Mouse (Mus musculus) stomach, embryonic 14.5 days (tissue): Measurements from ENCODE around the gene Zfp704. TPM values are rescaled to one million over a fixed set of nuclear protein-coding genes. Genes with fewer than 3 reads are reported as not detected.

Experiments used
- ATAC-seq: fragments of 200-750 bp; cut with Nextera tagmentation; 2 replicates; pipeline ENCODE4 v1.8.0; 2017; ENCODE audit warnings: low read depth, moderate TSS enrichment; ENCODE audit not compliant: insufficient number of reproducible peaks, insufficient read depth, low FRiP score
- H3K27ac ChIP-seq: fragments of 300-500 bp; sonication (generic); 2 replicates; pipeline ENCODE4 v1.5.1; 2014; ENCODE audit warnings: mild to moderate bottlenecking, low read length, moderate library complexity, mixed read lengths
- H3K27me3 ChIP-seq: fragments of 300-500 bp; sonication (generic); 2 replicates; pipeline ENCODE4 v1.6.1; 2014; ENCODE audit warnings: low read length, control low read depth, mixed read lengths; ENCODE audit not compliant: control insufficient read depth, insufficient read depth
- H3K36me3 ChIP-seq: fragments of 300-500 bp; sonication (generic); 2 replicates; pipeline ENCODE4 v1.6.1; 2014; ENCODE audit warnings: mild to moderate bottlenecking, control low read depth, low read length, moderate library complexity, mixed read lengths; ENCODE audit not compliant: control insufficient read depth, insufficient read depth
- H3K4me1 ChIP-seq: fragments of 300-500 bp; sonication (generic); 2 replicates; pipeline ENCODE4 v1.6.1; 2014; ENCODE audit warnings: low read length, control low read depth, mixed read lengths; ENCODE audit not compliant: control insufficient read depth, insufficient read depth
- H3K4me2 ChIP-seq: fragments of 300-500 bp; sonication (generic); replicated peaks from 2 replicates; pipeline ENCODE4 v1.6.1; 2014; ENCODE audit warnings: low read depth, low read length, control low read depth
- H3K4me3 ChIP-seq: fragments of 300-500 bp; sonication (generic); 2 replicates; pipeline ENCODE4 v1.5.1; 2014; ENCODE audit warnings: low read depth, low read length, control low read depth
- H3K9ac ChIP-seq: fragments of 300-500 bp; sonication (generic); replicated peaks from 2 replicates; pipeline ENCODE4 v1.6.1; 2014; ENCODE audit warnings: low read depth, mild to moderate bottlenecking, control low read depth, low read length, moderate library complexity, mixed read lengths
- H3K9me3 ChIP-seq: fragments of 300-500 bp; sonication (generic); 2 replicates; pipeline ENCODE4 v1.6.1; 2016; ENCODE audit warnings: low read depth, low read length, control low read depth; ENCODE audit not compliant: control insufficient read depth
- WGBS: fragments of 180-500 bp; shearing (Covaris S2); extraction: QIAGEN DNeasy Blood & Tissue Kit; methylation state at CpG from one replicate; pipeline ENCODE4 v1.1.7; 2014; 5-methylcytosine and 5-hydroxymethylcytosine counted together
- polyA plus RNA-seq: library from polyadenylated mRNA; unstranded; fragments of >200 nt; fragmentation: Nextera tagmentation; extraction: Ambion mirVana; gene quantifications from 2 replicates; pipeline ENCODE4 v1.2.1, GENCODE M21; 2014

Gene Zfp704
- polyA plus RNA-seq, 1 experiment from 2014 or later = 16.3 TPM

DNA sequence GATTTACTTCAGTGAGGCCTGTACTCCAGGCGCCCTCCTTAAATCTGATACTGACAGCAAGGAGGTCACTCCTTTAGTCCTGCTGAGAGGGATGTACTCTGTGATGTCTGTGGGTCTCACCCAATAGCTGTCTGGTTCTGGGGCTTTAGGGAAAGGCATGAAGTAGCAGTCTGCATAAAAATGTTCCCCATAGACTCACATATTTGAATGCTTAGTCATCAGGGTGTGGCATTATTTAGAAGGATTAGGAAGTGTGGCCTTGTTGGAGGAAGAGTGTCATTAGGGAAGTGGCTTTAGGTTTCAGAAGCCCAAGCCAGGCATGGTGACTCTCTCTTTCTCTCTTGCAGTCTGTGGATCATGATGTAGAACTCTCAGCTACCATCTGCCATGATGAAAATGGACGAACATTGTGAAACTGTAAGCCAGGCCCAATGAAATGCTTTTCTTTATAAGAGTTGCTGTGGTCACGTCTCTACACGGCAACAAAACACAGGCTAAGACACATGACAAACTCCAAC lies 118.1 kb downstream of the Zfp704 start:
- H3K4me1 ChIP-seq = no peaks in the 10 kb centered on the region
- H3K9ac ChIP-seq = no peak overlapping the region
- no peak overlapping the region for H3K4me3 ChIP-seq
- no peaks in the 10 kb centered on the region for H3K36me3 ChIP-seq
- no peak overlapping the region for H3K27ac ChIP-seq
- WGBS = 81% methylated on average over 4 of the region's 4 CpGs
- H3K27me3 ChIP-seq = no peaks in the 10 kb centered on the region
- no peak for ATAC-seq
- H3K9me3 ChIP-seq = no peaks in the 10 kb centered on the region
- H3K4me2 ChIP-seq = no peak overlapping the region

DNA sequence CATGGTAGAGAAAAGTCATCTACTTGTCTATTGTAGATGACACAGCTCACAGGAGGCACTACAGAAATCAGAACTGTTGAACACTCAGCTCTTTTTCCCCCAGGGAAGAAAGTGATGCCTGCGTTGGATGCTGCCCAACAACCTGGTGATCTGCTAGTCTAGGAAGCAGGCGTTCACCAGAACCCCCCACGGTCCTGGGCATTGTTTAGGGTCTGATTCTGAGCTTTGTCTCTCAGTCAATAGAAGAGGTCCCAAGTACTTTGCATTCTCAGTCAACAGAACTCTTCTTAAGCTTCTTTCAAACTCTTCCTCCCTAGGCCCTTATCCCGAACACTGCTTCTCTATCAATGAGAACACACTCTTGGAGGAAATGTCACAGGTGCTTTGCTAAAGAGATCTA lies 122.2 kb downstream of the Zfp704 start:
- no peak for ATAC-seq

GRCm38 (mm10) chr3:9485506-9485905 lies 124.4 kb downstream of the Zfp704 start:
- H3K27me3 ChIP-seq = no peaks in the 10 kb centered on the region
- H3K9ac ChIP-seq = no peak overlapping the region
- H3K9me3 ChIP-seq = no peaks in the 10 kb centered on the region
- H3K4me1 ChIP-seq = no peaks in the 10 kb centered on the region
- H3K4me2 ChIP-seq = no peak overlapping the region
- H3K36me3 ChIP-seq = no peaks in the 10 kb centered on the region
- WGBS = 84% methylated on average over 3 of the region's 3 CpGs
- H3K27ac ChIP-seq = no peak overlapping the region
- no peak for ATAC-seq
- H3K4me3 ChIP-seq = no peak overlapping the region

More for the DNA sequence above, 122.2 kb downstream of the Zfp704 start:
- no peaks in the 10 kb centered on the region for H3K9me3 ChIP-seq
- H3K4me3 ChIP-seq = no peak overlapping the region
- H3K4me1 ChIP-seq = no peaks in the 10 kb centered on the region
- no peaks in the 10 kb centered on the region for H3K36me3 ChIP-seq
- no peaks in the 10 kb centered on the region for H3K27me3 ChIP-seq
- no peak overlapping the region for H3K9ac ChIP-seq
- no peak overlapping the region for H3K4me2 ChIP-seq
- WGBS = 84% methylated on average over 4 of the region's 4 CpGs
- no peak overlapping the region for H3K27ac ChIP-seq

DNA sequence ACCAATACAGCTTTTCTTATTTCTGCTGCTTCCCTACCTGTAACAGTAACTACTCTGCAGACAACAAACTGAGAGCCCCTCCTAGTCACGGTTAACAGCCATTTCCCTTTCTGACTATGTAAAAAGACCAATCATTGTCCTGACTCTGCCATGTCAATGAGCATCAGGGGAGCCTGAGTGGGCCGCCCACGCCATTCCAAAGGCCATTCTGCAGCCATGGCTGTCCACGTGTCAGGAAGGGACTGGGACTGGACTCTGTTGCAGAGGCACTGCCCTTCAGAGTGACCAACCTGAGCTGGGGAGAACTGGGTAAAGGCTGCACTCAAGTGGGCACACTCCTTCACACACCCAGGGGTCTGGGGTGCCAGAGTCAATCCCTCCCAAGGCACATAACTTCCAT lies 127.9 kb downstream of the Zfp704 start:
- Histone ChIP-seq H3K9ac (no peak overlapping the region), H3K4me2 (no peak overlapping the region), H3K36me3 (no peaks in the 10 kb centered on the region), H3K27me3 (no peaks in the 10 kb centered on the region), H3K4me3 (no peak overlapping the region), H3K27ac (no peak overlapping the region), H3K9me3 (no peaks in the 10 kb centered on the region), H3K4me1 (no peaks in the 10 kb centered on the region)
- ATAC-seq = no peak
- 90% methylated on average over 4 of the region's 4 CpGs for WGBS

DNA sequence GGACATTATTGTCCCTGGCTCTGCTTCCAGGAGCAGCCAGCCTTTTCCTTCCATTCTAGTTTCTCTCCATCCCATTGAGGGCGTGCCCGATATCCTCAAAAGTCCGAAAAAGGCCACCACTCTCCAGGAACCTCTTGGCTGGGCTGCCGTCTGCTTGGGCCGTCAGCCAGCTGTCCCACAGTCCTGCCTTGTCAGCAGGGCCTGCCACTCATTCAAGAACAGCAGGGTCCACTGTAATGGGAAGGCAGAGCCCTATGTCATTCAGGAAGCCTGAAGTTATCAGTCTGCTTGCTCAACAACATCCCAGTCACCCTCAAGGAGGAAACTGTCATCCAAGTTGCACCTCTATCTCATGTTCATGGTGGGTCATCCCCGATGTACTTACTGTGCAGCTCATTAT lies 128.5 kb downstream of the Zfp704 start:
- no peak overlapping the region for H3K27ac ChIP-seq

GRCm38 (mm10) chr3:9480936-9481335 lies 128.9 kb downstream of the Zfp704 start:
- no peak overlapping the region for H3K4me3 ChIP-seq
- no peaks in the 10 kb centered on the region for H3K36me3 ChIP-seq
- no peaks in the 10 kb centered on the region for H3K27me3 ChIP-seq
- no peak overlapping the region for H3K27ac ChIP-seq
- no peaks in the 10 kb centered on the region for H3K4me1 ChIP-seq
- no peak overlapping the region for H3K4me2 ChIP-seq
- H3K9me3 ChIP-seq = no peaks in the 10 kb centered on the region
- WGBS = 85% methylated on average over 5 of the region's 5 CpGs
- no peak overlapping the region for H3K9ac ChIP-seq
- no peak for ATAC-seq

More for the DNA sequence above, 128.5 kb downstream of the Zfp704 start:
- H3K9ac ChIP-seq = no peak overlapping the region
- H3K27me3 ChIP-seq = no peaks in the 10 kb centered on the region
- H3K4me3 ChIP-seq = no peak overlapping the region
- no peaks in the 10 kb centered on the region for H3K9me3 ChIP-seq
- no peak overlapping the region for H3K4me2 ChIP-seq
- WGBS = 78% methylated on average over 6 of the region's 6 CpGs
- no peak for ATAC-seq
- no peaks in the 10 kb centered on the region for H3K4me1 ChIP-seq
- no peaks in the 10 kb centered on the region for H3K36me3 ChIP-seq

- 70% methylated on average over 2 of the region's 2 CpGs for WGBS
Observed at GRCm38 (mm10) chr3:9477386-9477785, 132.5 kb downstream of the Zfp704 start.

DNA sequence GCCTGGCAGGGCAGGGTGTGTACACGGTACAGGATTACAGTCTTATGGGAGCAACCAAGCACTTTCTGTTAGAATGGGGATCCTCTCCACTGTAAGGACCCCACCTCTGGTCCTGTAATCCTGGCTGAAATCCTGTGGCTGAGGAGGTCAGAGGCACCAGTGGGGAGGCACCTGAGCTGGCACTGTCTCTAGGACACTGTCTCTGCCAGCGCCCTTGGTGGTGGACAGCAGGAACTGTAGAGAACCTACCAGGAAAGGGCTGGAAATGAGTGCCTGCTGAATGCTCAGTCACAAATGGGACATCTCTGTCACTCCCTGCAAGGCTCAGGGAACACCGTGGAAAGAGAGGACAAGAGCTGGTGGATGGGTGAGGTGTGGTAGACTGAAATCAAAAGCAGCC lies 133.5 kb downstream of the Zfp704 start:
- Histone ChIP-seq H3K4me3 (no peak overlapping the region), H3K4me2 (no peak overlapping the region), H3K36me3 (no peaks in the 10 kb centered on the region), H3K27ac (no peak overlapping the region), H3K27me3 (no peaks in the 10 kb centered on the region), H3K9me3 (no peaks in the 10 kb centered on the region), H3K4me1 (no peaks in the 10 kb centered on the region), H3K9ac (no peak overlapping the region)
- WGBS = 89% methylated on average over 3 of the region's 3 CpGs
- ATAC-seq = no peak

More at GRCm38 (mm10) chr3:9477386-9477785, 132.5 kb downstream of the Zfp704 start:
- H3K4me3 ChIP-seq = no peak overlapping the region
- H3K4me2 ChIP-seq = no peak overlapping the region
- no peaks in the 10 kb centered on the region for H3K27me3 ChIP-seq
- no peaks in the 10 kb centered on the region for H3K9me3 ChIP-seq
- no peaks in the 10 kb centered on the region for H3K4me1 ChIP-seq
- ATAC-seq = no peak
- no peak overlapping the region for H3K27ac ChIP-seq
- H3K9ac ChIP-seq = no peak overlapping the region
- no peaks in the 10 kb centered on the region for H3K36me3 ChIP-seq

GRCm38 (mm10) chr3:9475501-9475900 lies 134.4 kb downstream of the Zfp704 start:
- H3K27me3 ChIP-seq = no peaks in the 10 kb centered on the region
- H3K9me3 ChIP-seq = no peaks in the 10 kb centered on the region
- WGBS = 86% methylated on average over 5 of the region's 5 CpGs
- ATAC-seq = no peak
- H3K4me1 ChIP-seq = no peaks in the 10 kb centered on the region
- H3K36me3 ChIP-seq = peaks cover 3% of the 10 kb centered on the region; the same call in 1 of the 2 replicates
- H3K4me3 ChIP-seq = no peak overlapping the region
- no peak overlapping the region for H3K9ac ChIP-seq
- H3K4me2 ChIP-seq = no peak overlapping the region
- no peak overlapping the region for H3K27ac ChIP-seq
